Mouse (Mus musculus) heart, postnatal 0 days (tissue): Measurements from ENCODE around the gene Ms4a2.

Experiments
- CTCF ChIP-seq: IDR thresholded peaks from 2 replicates; pipeline ENCODE4 v1.5.1; 2016; ENCODE audit warnings: antibody characterized with exemption, control low read depth, low read depth
- EP300 ChIP-seq: IDR thresholded peaks from 2 replicates; pipeline ENCODE4 v1.6.1; 2016; ENCODE audit warnings: antibody characterized with exemption, low read depth

DNA sequence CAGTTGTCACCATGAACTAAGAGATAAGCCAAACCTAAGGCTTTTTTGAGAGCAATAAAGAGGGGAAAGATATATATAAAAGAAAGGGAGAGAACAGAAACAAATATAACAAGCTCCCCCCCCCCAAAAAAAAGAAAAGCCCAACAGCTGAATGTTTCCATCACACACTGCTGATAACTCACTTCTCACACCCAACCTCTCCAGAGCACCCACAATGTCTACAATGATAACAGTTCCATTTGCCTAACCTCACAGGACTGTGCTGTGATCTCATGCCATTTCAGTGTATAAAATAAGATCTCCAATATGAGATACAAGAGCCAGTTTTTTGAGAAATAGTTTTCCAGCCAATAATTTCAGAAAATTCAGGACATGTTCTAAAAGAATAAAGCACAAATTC lies 5.5 kb downstream of the Ms4a2 start:
- TF ChIP-seq EP300 = no peak
- no peak for TF ChIP-seq CTCF
